In the genomic region with DNA sequence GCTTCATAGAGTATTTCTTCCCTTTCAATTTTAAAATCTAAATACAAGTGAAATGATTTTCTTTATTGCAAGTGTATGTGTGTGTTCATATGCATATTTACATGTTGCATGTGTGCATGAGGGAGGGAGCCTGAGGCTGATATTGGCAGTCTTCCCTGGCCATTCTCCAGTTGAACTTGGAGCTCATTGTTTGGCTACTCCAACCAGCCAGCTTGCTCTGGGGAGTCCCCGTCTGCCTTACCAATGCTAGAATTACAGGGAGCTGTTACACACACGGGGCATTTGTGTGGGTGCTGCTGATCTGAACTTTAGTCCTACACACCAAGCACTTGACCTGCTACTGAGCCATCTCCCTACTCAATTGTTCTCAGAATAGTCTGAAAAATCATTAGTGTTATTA, we compare ENCODE assay signal across 15 mouse cellular contexts.
DNase-seq lines count a peak whose midpoint lies in the region; ATAC-seq and TF ChIP-seq lines count a peak whose summit lies in the region.
"Had no signal": no experiment of that assay in that cellular context is flagged by ENCODE, and none has a peak within 500 bp of the region (broad histone marks: within the 10 kb centered on the region; RNA-seq: fewer than 3 reads in every experiment).

No protein-coding gene starts in this region.

- no peak overlapping the region for H3K9ac ChIP-seq in forebrain, embryonic 13.5 days
- H3K9ac ChIP-seq in forebrain, embryonic 15.5 days (replicated peaks) = no peak overlapping the region
- no peak overlapping the region for H3K9ac ChIP-seq in midbrain, postnatal 0 days (replicated peaks; ENCODE audit: low read length, poor library complexity, severe bottlenecking)
- H3K9ac ChIP-seq in midbrain, embryonic 11.5 days (ENCODE audit: low read length) = no peak overlapping the region
- no peak overlapping the region for H3K9ac ChIP-seq in intestine, embryonic 16.5 days (ENCODE audit: low read depth, low read length)
- H3K9ac ChIP-seq: heart, embryonic 12.5 days; limb, embryonic 12.5 days; neural tube, embryonic 13.5 days had no signal

- no peak for TF ChIP-seq CTCF in kidney, adult 2 months (conservative IDR thresholded peaks at IDR 0.05; ENCODE audit: insufficient read depth, insufficient read length, low read depth, low read length)
- no peak for TF ChIP-seq CTCF in midbrain, postnatal 0 days (IDR thresholded peaks at IDR 0.05)

- peak; percentile 53; the same call in 1 of the 2 replicates for ATAC-seq in forebrain, embryonic 13.5 days
- no peak for ATAC-seq in forebrain, embryonic 15.5 days (replicated peaks)
- ATAC-seq in midbrain, postnatal 0 days (ENCODE audit: low FRiP score) = no peak
- no peak for ATAC-seq in midbrain, embryonic 11.5 days (ENCODE audit: low FRiP score)
- no peak for ATAC-seq in intestine, embryonic 16.5 days
- ATAC-seq: inflammation-experienced regulatory T-cells, adult 6 months had no signal

- no peak overlapping the region for H3K27ac ChIP-seq in forebrain, embryonic 13.5 days
- H3K27ac ChIP-seq in forebrain, embryonic 15.5 days (replicated peaks) = no peak overlapping the region
- H3K27ac ChIP-seq in kidney, adult 2 months (ENCODE audit: insufficient read depth, low read depth, low read length) = no peak overlapping the region
- H3K27ac ChIP-seq in midbrain, postnatal 0 days (ENCODE audit: low read depth, low read length) = no peak overlapping the region
- H3K27ac ChIP-seq in midbrain, embryonic 11.5 days (ENCODE audit: low read depth, low read length) = no peak overlapping the region
- H3K27ac ChIP-seq in intestine, embryonic 16.5 days (ENCODE audit: low read length) = no peak overlapping the region
- H3K27ac ChIP-seq: limb, embryonic 12.5 days; neural tube, embryonic 13.5 days; stomach, postnatal 0 days had no signal

- H3K4me1 ChIP-seq in forebrain, embryonic 13.5 days = no peaks in the 10 kb centered on the region
- H3K4me1 ChIP-seq in forebrain, embryonic 15.5 days = peaks cover 3% of the 10 kb centered on the region; the same call in 1 of the 2 replicates
- no peaks in the 10 kb centered on the region for H3K4me1 ChIP-seq in kidney, adult 2 months (ENCODE audit: control insufficient read depth, insufficient read depth, low read length)
- H3K4me1 ChIP-seq in midbrain, postnatal 0 days (ENCODE audit: insufficient read depth, low read length) = no peaks in the 10 kb centered on the region
- no peaks in the 10 kb centered on the region for H3K4me1 ChIP-seq in midbrain, embryonic 11.5 days (ENCODE audit: control insufficient read depth, insufficient read depth, low read length)
- H3K4me1 ChIP-seq in intestine, embryonic 16.5 days (ENCODE audit: control insufficient read depth, insufficient read depth, low read length) = no peaks in the 10 kb centered on the region
- H3K4me1 ChIP-seq: heart, embryonic 12.5 days; limb, embryonic 12.5 days; neural tube, embryonic 13.5 days had no signal

- H3K4me3 ChIP-seq in forebrain, embryonic 13.5 days = no peak overlapping the region
- H3K4me3 ChIP-seq in forebrain, embryonic 15.5 days = no peak overlapping the region
- H3K4me3 ChIP-seq in kidney, adult 2 months (ENCODE audit: insufficient read depth, low read depth, low read length) = no peak overlapping the region
- H3K4me3 ChIP-seq in midbrain, postnatal 0 days (ENCODE audit: low read depth, low read length) = no peak overlapping the region
- H3K4me3 ChIP-seq in midbrain, embryonic 11.5 days (ENCODE audit: low read depth, low read length) = no peak overlapping the region
- no peak overlapping the region for H3K4me3 ChIP-seq in intestine, embryonic 16.5 days (ENCODE audit: low read length)
- H3K4me3 ChIP-seq: erythroblast, embryonic 14.5 days; heart, embryonic 12.5 days; limb, embryonic 12.5 days; neural tube, embryonic 13.5 days had no signal

- WGBS in forebrain, embryonic 13.5 days = 58% methylated on average over 2 of the region's 2 CpGs
- 25% methylated on average over 2 of the region's 2 CpGs for WGBS in forebrain, embryonic 15.5 days
- WGBS in kidney, adult 2 months = 31% methylated on average over 2 of the region's 2 CpGs
- WGBS in midbrain, postnatal 0 days = 49% methylated on average over 2 of the region's 2 CpGs
- 77% methylated on average over 2 of the region's 2 CpGs for WGBS in midbrain, embryonic 11.5 days
- WGBS in intestine, embryonic 16.5 days = 48% methylated on average over 2 of the region's 2 CpGs

- DNase-seq in kidney, adult 2 months = peak; percentile 19
- no peak for DNase-seq in kidney, postnatal 36 days
- DNase-seq in midbrain, postnatal 0 days (ENCODE audit: low spot score) = peak; percentile 53
- no peak for DNase-seq in midbrain, embryonic 11.5 days (ENCODE audit: low spot score, missing footprints)
- DNase-seq: cerebellum, adult 9-10 months; heart, postnatal 36 days had no signal

- H3K27me3 ChIP-seq in forebrain, embryonic 13.5 days = no peaks in the 10 kb centered on the region
- no peaks in the 10 kb centered on the region for H3K27me3 ChIP-seq in forebrain, embryonic 15.5 days
- H3K27me3 ChIP-seq in kidney, adult 2 months (replicated peaks; ENCODE audit: control insufficient read depth, insufficient read depth, low read length) = no peaks in the 10 kb centered on the region
- H3K27me3 ChIP-seq in midbrain, postnatal 0 days (ENCODE audit: insufficient read depth, low read length) = no peaks in the 10 kb centered on the region
- H3K27me3 ChIP-seq in midbrain, embryonic 11.5 days (ENCODE audit: control insufficient read depth, insufficient read depth, low read length) = no peaks in the 10 kb centered on the region
- H3K27me3 ChIP-seq in intestine, embryonic 16.5 days (replicated peaks; ENCODE audit: control insufficient read depth, insufficient read depth, low read length) = no peaks in the 10 kb centered on the region
- H3K27me3 ChIP-seq: heart, embryonic 12.5 days; neural tube, embryonic 13.5 days had no signal

- no peaks in the 10 kb centered on the region for H3K36me3 ChIP-seq in forebrain, embryonic 13.5 days (ENCODE audit: poor library complexity, severe bottlenecking)
- no peaks in the 10 kb centered on the region for H3K36me3 ChIP-seq in forebrain, embryonic 15.5 days
- no peaks in the 10 kb centered on the region for H3K36me3 ChIP-seq in kidney, adult 2 months (ENCODE audit: control insufficient read depth, insufficient read depth, low read length)
- H3K36me3 ChIP-seq in midbrain, postnatal 0 days (ENCODE audit: insufficient read depth, low read length) = no peaks in the 10 kb centered on the region
- no peaks in the 10 kb centered on the region for H3K36me3 ChIP-seq in midbrain, embryonic 11.5 days (ENCODE audit: control insufficient read depth, insufficient read depth, low read length)
- H3K36me3 ChIP-seq in intestine, embryonic 16.5 days (ENCODE audit: control insufficient read depth, insufficient read depth, low read length) = no peaks in the 10 kb centered on the region
- H3K36me3 ChIP-seq: heart, embryonic 12.5 days; limb, embryonic 12.5 days; neural tube, embryonic 13.5 days had no signal

- no peaks in the 10 kb centered on the region for H3K9me3 ChIP-seq in forebrain, embryonic 13.5 days (replicated peaks)
- no peaks in the 10 kb centered on the region for H3K9me3 ChIP-seq in forebrain, embryonic 15.5 days
- no peaks in the 10 kb centered on the region for H3K9me3 ChIP-seq in midbrain, postnatal 0 days (ENCODE audit: low read length)
- H3K9me3 ChIP-seq in midbrain, embryonic 11.5 days (ENCODE audit: control insufficient read depth, low read length) = no peaks in the 10 kb centered on the region
- H3K9me3 ChIP-seq in intestine, embryonic 16.5 days (ENCODE audit: control insufficient read depth, low read length) = no peaks in the 10 kb centered on the region
- H3K9me3 ChIP-seq: heart, embryonic 12.5 days; limb, embryonic 12.5 days; neural tube, embryonic 13.5 days had no signal

- no peak for TF ChIP-seq POLR2A in kidney, adult 2 months (IDR thresholded peaks at IDR 0.05; ENCODE audit: low read depth, low read length)

- no peak overlapping the region for H3K4me2 ChIP-seq in forebrain, embryonic 13.5 days
- no peak overlapping the region for H3K4me2 ChIP-seq in forebrain, embryonic 15.5 days (replicated peaks)
- no peak overlapping the region for H3K4me2 ChIP-seq in midbrain, postnatal 0 days (ENCODE audit: low read depth, low read length, poor library complexity, severe bottlenecking)
- no peak overlapping the region for H3K4me2 ChIP-seq in midbrain, embryonic 11.5 days
- H3K4me2 ChIP-seq in intestine, embryonic 16.5 days (ENCODE audit: low read depth, low read length) = no peak overlapping the region
- H3K4me2 ChIP-seq: heart, embryonic 12.5 days; limb, embryonic 12.5 days; neural tube, embryonic 13.5 days had no signal

Comparison
In these comparisons a context has a peak if more than half of its experiments do, and no peak if none do; other contexts are left out.
1. DNase-seq: peak in kidney, adult 2 months (single experiment) and midbrain, postnatal 0 days (single experiment); none in kidney, postnatal 36 days (0 of 2) and midbrain, embryonic 11.5 days (single experiment).